Mouse (Mus musculus) cortical plate, adult 2 months (tissue): ENCODE measurements at regions not wholly inside any gene's neighbourhood (a gene's known extent, or its start where the extent isn't known, plus 50 kb on each side); places are given as distances from the start of the nearest gene placed in this dataset.

Experiments
- H3K27ac ChIP-seq: fragments of 200-500 bp; 2 replicates; pipeline ENCODE4 v1.5.1; 2012; ENCODE audit warnings: low read length, control low read depth, inconsistent platforms; ENCODE audit not compliant: insufficient read depth
- H3K4me1 ChIP-seq: fragments of 200-500 bp; 2 replicates; pipeline ENCODE4 v1.6.1; 2011; ENCODE audit warnings: low read length; ENCODE audit not compliant: control insufficient read depth, insufficient read depth
- H3K4me3 ChIP-seq: fragments of 200-500 bp; 2 replicates; pipeline ENCODE4 v1.5.1; 2011; ENCODE audit warnings: mild to moderate bottlenecking, low read length, control low read depth; ENCODE audit not compliant: insufficient read depth
- CTCF ChIP-seq: fragments of 200-500 bp; IDR thresholded peaks from 2 replicates; pipeline ENCODE4 v1.5.1; 2011; ENCODE audit warnings: mild to moderate bottlenecking, control low read depth, low read length; ENCODE audit not compliant: insufficient read depth; ENCODE audit errors: extremely low read depth
- POLR2A ChIP-seq: fragments of 200-500 bp; IDR thresholded peaks from 2 replicates; pipeline ENCODE4 v1.6.1; 2011; ENCODE audit warnings: mild to moderate bottlenecking, low read length, control low read depth; ENCODE audit not compliant: insufficient read depth; ENCODE audit errors: extremely low read depth

DNA sequence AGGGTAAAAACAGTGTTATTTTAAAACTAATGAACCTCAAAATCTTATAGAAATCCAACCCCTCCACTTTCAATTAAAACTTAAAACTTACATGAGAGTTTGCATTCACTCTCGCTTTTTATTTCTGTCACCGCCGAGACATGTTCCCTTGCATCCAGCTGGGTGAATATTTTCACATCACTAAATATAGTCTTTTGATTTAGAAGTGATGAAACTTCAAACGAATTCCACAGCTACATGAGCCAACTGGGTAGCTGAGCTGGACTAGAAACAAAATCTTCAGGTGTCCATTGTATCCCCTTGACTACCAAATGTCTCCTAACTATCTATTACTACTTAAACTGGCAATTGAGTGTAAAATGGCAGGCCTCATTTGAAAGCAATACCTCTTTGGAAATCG lies 657.5 kb upstream of the B3galt2 start:
- no peak for TF ChIP-seq POLR2A
- no peak for TF ChIP-seq CTCF
- no peak overlapping the region for H3K4me3 ChIP-seq
- no peak overlapping the region for H3K27ac ChIP-seq
- H3K4me1 ChIP-seq, result no peaks in the 10 kb centered on the region; the same call in 1 of the 2 replicates

DNA sequence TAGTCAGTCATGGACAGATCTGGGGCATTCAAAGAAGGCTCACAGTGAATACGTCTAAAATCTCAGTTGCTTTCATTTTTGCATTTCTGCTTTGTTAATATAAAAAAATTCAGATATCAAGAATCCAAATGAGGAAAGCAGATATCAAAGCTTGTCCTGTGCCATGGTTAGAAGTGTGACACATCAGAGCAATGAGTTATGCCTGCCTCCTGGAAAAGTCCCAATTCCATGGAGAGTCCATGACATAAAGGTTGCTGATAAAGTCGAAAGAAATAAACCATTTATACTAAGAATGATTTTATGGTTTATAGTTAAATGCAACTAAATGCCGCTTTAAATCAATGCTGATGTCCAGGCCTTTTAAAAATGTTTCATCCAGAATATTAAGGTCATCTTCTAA lies 656.8 kb upstream of the B3galt2 start:
- Histone ChIP-seq H3K27ac (no peak overlapping the region), H3K4me1 (no peaks in the 10 kb centered on the region; the same call in 1 of the 2 replicates), H3K4me3 (no peak overlapping the region)
- TF ChIP-seq CTCF (no peak), POLR2A (no peak)

DNA sequence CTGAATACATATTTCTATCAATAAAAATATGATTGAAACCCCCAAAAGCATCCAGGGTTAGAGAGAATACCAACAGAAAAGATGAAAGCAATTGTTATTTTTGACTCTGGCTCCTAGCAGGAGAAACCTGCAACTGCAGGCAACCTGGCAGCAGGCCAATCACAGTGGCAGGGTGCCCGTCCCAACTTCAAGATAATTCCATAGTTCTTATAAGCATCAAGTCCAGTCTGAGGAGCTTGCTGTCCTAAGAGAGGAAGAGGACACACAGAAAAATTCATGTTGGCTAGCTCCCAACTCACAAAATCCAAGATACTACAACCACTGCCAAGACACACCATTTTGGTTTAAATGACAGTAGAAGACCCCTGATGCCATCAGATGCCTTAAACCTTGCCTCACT lies 654.9 kb upstream of the B3galt2 start:
- no peak overlapping the region for H3K27ac ChIP-seq
- H3K4me3 ChIP-seq, result no peak overlapping the region
- TF ChIP-seq CTCF (no peak), POLR2A (no peak)
- no peaks in the 10 kb centered on the region; the same call in 1 of the 2 replicates for H3K4me1 ChIP-seq

GRCm38 (mm10) chr1:143000216-143000615 lies 640.2 kb upstream of the B3galt2 start:
- no peak for TF ChIP-seq CTCF
- TF ChIP-seq POLR2A, result no peak
- no peak overlapping the region for H3K4me3 ChIP-seq
- no peak overlapping the region for H3K27ac ChIP-seq
- H3K4me1 ChIP-seq, result no peaks in the 10 kb centered on the region

DNA sequence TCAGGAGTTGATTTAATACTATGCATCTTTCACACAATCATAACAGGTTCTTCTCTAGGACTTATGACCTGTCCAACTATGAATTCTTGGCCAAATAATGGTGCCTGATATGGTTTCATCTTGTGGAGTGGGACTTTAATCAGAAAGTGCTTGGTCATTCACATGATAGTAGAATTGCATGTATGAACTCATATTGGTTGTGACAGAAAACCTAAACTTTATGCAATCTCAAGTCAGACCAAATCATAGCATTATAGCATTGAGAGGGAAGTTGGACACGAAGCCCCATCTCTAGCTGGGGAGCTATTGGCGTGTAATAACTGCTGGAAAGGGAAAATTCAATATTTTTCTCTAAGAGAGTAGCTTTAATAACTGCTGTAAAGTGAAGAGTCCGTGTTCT lies 639.4 kb upstream of the B3galt2 start:
- TF ChIP-seq CTCF (no peak), POLR2A (no peak)
- H3K4me3 ChIP-seq, result no peak overlapping the region
- no peak overlapping the region for H3K27ac ChIP-seq
- H3K4me1 ChIP-seq, result no peaks in the 10 kb centered on the region

- no peaks in the 10 kb centered on the region for H3K4me1 ChIP-seq
- TF ChIP-seq POLR2A (no peak), CTCF (no peak)
- no peak overlapping the region for H3K27ac ChIP-seq
- H3K4me3 ChIP-seq, result no peak overlapping the region
These were observed 634.4 kb upstream of the B3galt2 start for GRCm38 (mm10) chr1:143006045-143006444.

GRCm38 (mm10) chr1:143019982-143020381 lies 620.5 kb upstream of the B3galt2 start:
- no peaks in the 10 kb centered on the region for H3K4me1 ChIP-seq
- TF ChIP-seq POLR2A (no peak), CTCF (no peak)
- no peak overlapping the region for H3K4me3 ChIP-seq

GRCm38 (mm10) chr1:143053161-143053560 lies 587.3 kb upstream of the B3galt2 start:
- Histone ChIP-seq H3K4me3 (no peak overlapping the region), H3K4me1 (no peaks in the 10 kb centered on the region), H3K27ac (no peak overlapping the region)
- TF ChIP-seq CTCF (no peak), POLR2A (no peak)

More at GRCm38 (mm10) chr1:143019982-143020381, 620.5 kb upstream of the B3galt2 start:
- H3K27ac ChIP-seq, result no peak overlapping the region

GRCm38 (mm10) chr1:143053599-143053998 lies 586.9 kb upstream of the B3galt2 start:
- Histone ChIP-seq H3K4me1 (no peaks in the 10 kb centered on the region), H3K27ac (no peak overlapping the region), H3K4me3 (no peak overlapping the region)
- TF ChIP-seq CTCF (no peak), POLR2A (no peak)

DNA sequence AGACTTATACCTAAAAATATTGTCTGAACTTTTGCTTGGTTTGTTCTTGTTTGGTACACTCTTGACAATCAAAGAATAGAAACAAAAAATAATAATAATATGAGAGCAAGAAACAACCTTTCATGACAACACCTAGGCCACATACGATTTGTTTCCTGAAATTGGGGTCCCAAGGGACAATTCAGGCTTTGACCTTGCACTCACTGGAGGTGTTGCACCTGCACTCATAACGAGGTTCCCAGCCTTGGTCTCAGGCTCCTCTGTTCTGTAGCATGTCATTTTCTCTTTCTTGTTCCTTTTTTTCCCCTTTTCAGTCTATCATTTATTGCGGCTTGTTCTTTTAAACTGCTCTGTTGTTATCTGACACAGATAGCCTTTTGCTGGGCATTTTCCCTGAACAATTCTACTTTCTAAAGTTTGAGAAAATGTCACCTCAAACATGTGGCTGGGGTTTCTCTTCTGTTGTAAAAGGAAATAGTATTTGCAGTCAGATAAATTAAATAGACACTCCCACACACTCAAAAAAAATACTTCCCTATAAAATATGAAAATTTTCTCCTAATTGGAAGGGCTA lies 585.9 kb upstream of the B3galt2 start:
- H3K4me3 ChIP-seq, result no peak overlapping the region
- TF ChIP-seq POLR2A (no peak), CTCF (no peak)
- H3K27ac ChIP-seq, result no peak overlapping the region
- H3K4me1 ChIP-seq, result no peaks in the 10 kb centered on the region
